Mouse (Mus musculus) heart, embryonic 13.5 days (tissue): ENCODE data around the gene Rnaseh2a. TPM values are rescaled to one million over a fixed set of nuclear protein-coding genes. Genes with fewer than 3 reads are reported as not detected.
A peak's percentile ranks its signal among the peaks of the same experiment; 100 is the strongest.

Experiments used
- ATAC-seq: fragments of 200-750 bp; cut with Nextera tagmentation; 2 replicates; pipeline ENCODE4 v1.8.0; 2017; ENCODE audit warnings: moderate TSS enrichment; ENCODE audit not compliant: insufficient number of reproducible peaks, low FRiP score, low TSS enrichment; ENCODE audit errors: extremely low read depth
- H3K27ac ChIP-seq: fragments of 300-500 bp; sonication (generic); replicated peaks from 2 replicates; pipeline ENCODE4 v1.5.1; 2015; ENCODE audit warnings: moderate library complexity, mild to moderate bottlenecking, inconsistent platforms
- H3K27me3 ChIP-seq: fragments of 300-500 bp; sonication (generic); replicated peaks from 2 replicates; pipeline ENCODE4 v1.6.1; 2015; ENCODE audit warnings: mild to moderate bottlenecking, inconsistent platforms
- H3K36me3 ChIP-seq: fragments of 300-500 bp; sonication (generic); 2 replicates; pipeline ENCODE4 v1.6.1; 2015; ENCODE audit warnings: mild to moderate bottlenecking, inconsistent platforms
- H3K4me1 ChIP-seq: fragments of 300-500 bp; sonication (generic); 2 replicates; pipeline ENCODE4 v1.6.1; 2015; ENCODE audit warnings: inconsistent platforms
- H3K4me2 ChIP-seq: fragments of 300-500 bp; sonication (generic); 2 replicates; pipeline ENCODE4 v1.6.1; 2015; ENCODE audit warnings: inconsistent platforms, mild to moderate bottlenecking, moderate library complexity
- H3K4me3 ChIP-seq: fragments of 300-500 bp; sonication (generic); 2 replicates; pipeline ENCODE4 v1.5.1; 2015; ENCODE audit warnings: moderate library complexity, mild to moderate bottlenecking, inconsistent platforms
- H3K9ac ChIP-seq: fragments of 300-500 bp; sonication (generic); 2 replicates; pipeline ENCODE4 v1.6.1; 2015; ENCODE audit warnings: inconsistent platforms, mild to moderate bottlenecking, moderate library complexity
- H3K9me3 ChIP-seq: fragments of 300-500 bp; sonication (generic); 2 replicates; pipeline ENCODE4 v1.6.1; 2016; ENCODE audit warnings: inconsistent platforms
- WGBS: fragments of 180-500 bp; shearing (Covaris S2); methylation state at CpG from one replicate; pipeline ENCODE4 v1.1.7; 2015; ENCODE audit warnings: mixed read lengths; 5-methylcytosine and 5-hydroxymethylcytosine counted together
- polyA plus RNA-seq: library from polyadenylated mRNA; unstranded; fragments of >200 nt; fragmentation: Nextera tagmentation; extraction: Ambion mirVana; gene quantifications from 2 replicates; pipeline ENCODE4 v1.2.1, GENCODE M21; 2015

Gene Rnaseh2a
- polyA plus RNA-seq, 1 experiment from 2014 or later: 82.8 TPM

DNA sequence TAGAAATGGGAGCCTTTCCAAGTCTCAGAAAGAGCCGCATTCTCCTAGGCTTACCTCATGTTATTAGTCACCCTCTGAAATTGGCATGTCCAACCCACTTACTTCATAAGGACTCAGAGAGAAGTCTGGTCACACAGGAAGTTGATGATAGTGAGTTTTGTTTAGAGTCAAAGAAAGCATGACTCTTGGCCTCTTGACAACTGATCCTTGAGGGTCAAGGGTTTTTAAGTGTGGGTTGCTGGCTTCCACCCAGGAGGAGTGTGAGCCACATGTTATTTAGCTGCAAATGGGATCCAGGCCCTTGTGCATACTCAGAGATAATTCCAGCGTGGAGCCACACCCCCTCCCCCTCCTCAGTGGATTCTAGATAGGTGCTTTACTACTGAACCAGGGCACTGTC is 48.0 kb downstream of the Rnaseh2a start:
- Histone ChIP-seq H3K27ac (no peak overlapping the region), H3K9ac (no peak overlapping the region), H3K4me1 (peaks cover 11% of the 10 kb centered on the region), H3K36me3 (no peaks in the 10 kb centered on the region), H3K27me3 (peaks cover 84% of the 10 kb centered on the region), H3K4me3 (no peak overlapping the region), H3K9me3 (no peaks in the 10 kb centered on the region), H3K4me2 (no peak overlapping the region)
- no peak for ATAC-seq
- 30% methylated on average over 2 of the region's 2 CpGs for WGBS

GRCm38 (mm10) chr8:84918646-84919045 is 50.9 kb downstream of the Rnaseh2a start:
- peaks cover 86% of the 10 kb centered on the region for H3K27me3 ChIP-seq
- 80% methylated on average over 15 of the region's 15 CpGs for WGBS
- ATAC-seq: no peak
- H3K27ac ChIP-seq: no peak overlapping the region
- no peaks in the 10 kb centered on the region for H3K36me3 ChIP-seq
- peaks cover 11% of the 10 kb centered on the region for H3K4me1 ChIP-seq
- no peak overlapping the region for H3K9ac ChIP-seq
- no peak overlapping the region for H3K4me3 ChIP-seq
- peaks cover 5% of the 10 kb centered on the region; the same call in 1 of the 2 replicates for H3K9me3 ChIP-seq
- no peak overlapping the region for H3K4me2 ChIP-seq

DNA sequence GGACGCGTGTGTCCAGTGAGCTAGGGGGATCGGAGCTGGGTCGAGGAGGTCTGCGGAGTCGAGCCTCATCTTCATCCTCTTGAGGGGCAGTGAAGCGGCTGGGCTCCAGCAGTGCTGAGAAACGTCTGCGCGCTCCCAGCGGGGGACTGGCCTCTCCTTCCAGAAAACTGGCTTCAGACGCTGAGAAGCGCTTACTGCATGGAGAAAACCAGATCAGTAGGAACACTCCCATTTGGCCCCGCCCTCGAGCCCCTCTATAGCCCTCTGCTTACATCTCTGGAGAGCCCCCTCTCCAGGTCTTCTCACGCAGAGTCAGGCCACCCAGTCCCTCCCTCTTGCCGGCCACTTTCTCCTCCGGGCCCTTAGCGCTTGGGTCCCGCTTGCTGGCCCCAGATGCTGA is 51.8 kb downstream of the Rnaseh2a start:
- H3K27me3 ChIP-seq: peaks cover 90% of the 10 kb centered on the region
- H3K36me3 ChIP-seq: no peaks in the 10 kb centered on the region
- no peak for ATAC-seq
- no peak overlapping the region for H3K4me3 ChIP-seq
- no peak overlapping the region for H3K4me2 ChIP-seq
- peaks cover 5% of the 10 kb centered on the region; the same call in 1 of the 2 replicates for H3K9me3 ChIP-seq
- H3K27ac ChIP-seq: no peak overlapping the region
- no peak overlapping the region for H3K9ac ChIP-seq
- H3K4me1 ChIP-seq: peaks cover 19% of the 10 kb centered on the region
- 22% methylated on average over 20 of the region's 20 CpGs for WGBS

- H3K36me3 ChIP-seq: no peaks in the 10 kb centered on the region
- no peak overlapping the region for H3K4me2 ChIP-seq
- no peak overlapping the region for H3K9ac ChIP-seq
- no peak overlapping the region for H3K4me3 ChIP-seq
- peaks cover 5% of the 10 kb centered on the region; the same call in 1 of the 2 replicates for H3K9me3 ChIP-seq
- H3K27me3 ChIP-seq: peaks cover 98% of the 10 kb centered on the region
- peaks cover 17% of the 10 kb centered on the region for H3K4me1 ChIP-seq
- ATAC-seq: no peak
- WGBS: 84% methylated on average over 8 of the region's 8 CpGs
- no peak overlapping the region for H3K27ac ChIP-seq
These were observed 54.3 kb downstream of the Rnaseh2a start for GRCm38 (mm10) chr8:84915269-84915668.

GRCm38 (mm10) chr8:84913960-84914359 is 55.6 kb downstream of the Rnaseh2a start:
- peaks cover 18% of the 10 kb centered on the region for H3K4me1 ChIP-seq
- H3K27ac ChIP-seq: no peak overlapping the region
- no peak overlapping the region for H3K9ac ChIP-seq
- H3K4me2 ChIP-seq: peak overlapping the region; percentile 94
- peaks cover 5% of the 10 kb centered on the region; the same call in 1 of the 2 replicates for H3K9me3 ChIP-seq
- peaks cover 99% of the 10 kb centered on the region for H3K27me3 ChIP-seq
- WGBS: 40% methylated on average over 4 of the region's 4 CpGs
- ATAC-seq: peak; percentile 23; the same call in 1 of the 2 replicates
- H3K36me3 ChIP-seq: no peaks in the 10 kb centered on the region
- peak overlapping the region; percentile 55; the same call in 1 of the 2 replicates for H3K4me3 ChIP-seq

DNA sequence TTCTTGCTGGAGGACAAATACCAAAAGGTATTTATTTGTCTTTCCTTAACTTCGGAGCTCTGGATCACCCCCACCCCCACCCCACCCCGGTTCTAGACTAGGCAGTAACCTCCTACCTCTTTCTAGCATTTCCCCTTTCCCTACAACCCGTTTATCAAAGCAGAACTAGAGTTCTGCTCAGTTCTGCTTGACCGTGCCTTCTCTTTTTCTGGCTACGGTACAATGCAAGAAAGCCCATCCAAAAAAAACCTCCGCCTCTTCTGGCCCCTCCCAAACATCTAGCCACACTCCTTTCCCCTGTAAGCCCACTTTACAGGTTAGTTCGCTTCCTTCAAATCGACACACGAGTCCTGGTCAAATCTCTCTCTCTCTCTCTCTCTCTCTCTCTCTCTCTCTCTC is 56.1 kb downstream of the Rnaseh2a start:
- H3K4me1 ChIP-seq: peaks cover 21% of the 10 kb centered on the region
- H3K27ac ChIP-seq: no peak overlapping the region
- no peaks in the 10 kb centered on the region for H3K36me3 ChIP-seq
- peak overlapping the region; percentile 74 for H3K9ac ChIP-seq
- H3K27me3 ChIP-seq: peaks cover 97% of the 10 kb centered on the region
- H3K4me3 ChIP-seq: peak overlapping the region; percentile 55
- H3K9me3 ChIP-seq: peaks cover 5% of the 10 kb centered on the region; the same call in 1 of the 2 replicates
- H3K4me2 ChIP-seq: peak overlapping the region; percentile 94
- ATAC-seq: no peak
- WGBS: 13% methylated on average over 9 of the region's 9 CpGs

DNA sequence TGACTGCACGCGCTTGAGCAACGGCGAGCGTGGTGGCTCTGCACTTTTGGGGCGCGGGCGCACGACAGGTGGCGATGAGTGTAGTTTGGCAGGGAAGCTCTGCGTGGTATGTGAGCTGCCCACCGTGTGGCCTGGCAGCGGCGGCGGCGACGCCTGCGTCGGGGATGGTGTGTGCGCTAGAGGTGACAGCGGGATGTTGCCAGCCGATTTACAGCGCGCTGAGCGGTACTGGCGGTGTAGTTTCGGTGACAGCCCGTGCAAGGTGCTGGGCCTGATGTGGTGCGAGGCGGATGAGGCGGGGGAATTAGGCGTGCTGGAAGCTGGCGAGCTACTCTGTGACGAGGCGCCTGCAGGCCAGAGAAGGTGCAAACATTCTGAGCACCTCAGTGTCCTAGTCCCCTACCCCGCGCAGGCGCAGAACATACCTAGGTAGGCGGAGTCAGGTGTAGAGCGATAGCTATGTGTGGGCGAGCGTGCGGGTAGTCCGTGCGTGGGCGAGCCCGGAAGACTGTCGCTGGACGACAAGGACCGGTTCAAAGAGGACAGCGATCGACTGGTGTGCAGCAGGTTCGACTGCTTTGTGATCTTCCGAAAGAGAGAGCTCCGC is 56.6 kb downstream of the Rnaseh2a start:
- peak overlapping the region; percentile 94 for H3K4me2 ChIP-seq
- peak; percentile 53 for ATAC-seq
- no peak overlapping the region for H3K27ac ChIP-seq

DNA sequence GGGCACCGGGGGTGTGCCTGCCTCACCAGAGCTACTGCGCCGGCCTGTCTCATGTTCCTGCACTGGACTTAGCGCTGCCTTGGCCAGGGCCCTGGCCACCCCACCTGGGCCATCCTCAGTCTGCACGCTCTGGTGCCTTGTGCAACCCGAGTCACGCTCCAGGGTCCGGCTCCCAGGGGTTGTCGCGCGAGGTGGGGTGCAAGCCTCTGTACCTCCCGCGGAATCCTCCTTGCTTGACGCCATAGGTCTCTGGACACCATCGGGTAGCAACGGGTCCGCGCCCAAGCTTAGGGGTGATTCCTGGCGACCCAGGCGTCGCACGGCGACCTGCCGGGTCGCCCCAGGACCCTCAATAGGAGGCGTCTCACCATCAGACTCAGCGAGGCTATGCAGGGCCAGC is 57.2 kb downstream of the Rnaseh2a start:
- peak overlapping the region; percentile 94 for H3K4me2 ChIP-seq
- 17% methylated on average over 27 of the region's 27 CpGs for WGBS
- no peaks in the 10 kb centered on the region for H3K36me3 ChIP-seq
- no peak overlapping the region for H3K27ac ChIP-seq
- H3K4me1 ChIP-seq: peaks cover 18% of the 10 kb centered on the region
- peak overlapping the region; percentile 55 for H3K4me3 ChIP-seq
- peaks cover 86% of the 10 kb centered on the region for H3K27me3 ChIP-seq
- no peak for ATAC-seq
- H3K9ac ChIP-seq: peak overlapping the region; percentile 74; the same call in 1 of the 2 replicates
- peaks cover 5% of the 10 kb centered on the region; the same call in 1 of the 2 replicates for H3K9me3 ChIP-seq

More for the DNA sequence above, 56.6 kb downstream of the Rnaseh2a start:
- Histone ChIP-seq H3K9ac (peak overlapping the region; percentile 74), H3K27me3 (peaks cover 92% of the 10 kb centered on the region), H3K9me3 (peaks cover 5% of the 10 kb centered on the region; the same call in 1 of the 2 replicates), H3K4me1 (peaks cover 21% of the 10 kb centered on the region), H3K36me3 (no peaks in the 10 kb centered on the region), H3K4me3 (peak overlapping the region; percentile 55)
- WGBS: under 1% methylated on average over 55 of the region's 55 CpGs

DNA sequence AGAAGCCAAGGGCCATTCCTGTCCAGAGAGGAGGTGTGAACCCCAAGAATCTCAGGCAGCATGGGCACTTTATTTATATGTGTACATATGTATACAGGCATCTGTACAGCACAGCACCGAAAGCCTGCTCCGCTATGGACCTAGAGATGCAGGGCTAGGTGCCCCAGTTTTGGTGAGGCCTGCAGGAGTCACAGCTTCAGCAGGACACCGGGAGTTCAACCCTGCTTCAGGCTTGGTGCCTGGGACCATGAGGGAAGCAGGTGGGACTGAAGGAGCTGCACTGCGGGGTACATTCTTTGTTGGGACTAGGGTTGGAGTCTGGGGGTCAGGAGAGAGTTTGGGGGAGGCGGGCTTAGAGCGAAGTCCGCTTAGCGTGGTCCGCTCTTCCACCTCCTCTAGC is 57.7 kb downstream of the Rnaseh2a start:
- WGBS: 79% methylated on average over 9 of the region's 9 CpGs
- peaks cover 81% of the 10 kb centered on the region for H3K27me3 ChIP-seq
- no peak for ATAC-seq
- H3K9ac ChIP-seq: no peak overlapping the region
- H3K27ac ChIP-seq: no peak overlapping the region
- H3K4me1 ChIP-seq: peaks cover 18% of the 10 kb centered on the region
- 0 out of 2 replicates have a peak overlapping the region, but pooled peaks have one; percentile 94 for H3K4me2 ChIP-seq
- H3K36me3 ChIP-seq: no peaks in the 10 kb centered on the region
- H3K4me3 ChIP-seq: no peak overlapping the region
- peaks cover 5% of the 10 kb centered on the region; the same call in 1 of the 2 replicates for H3K9me3 ChIP-seq

- no peak overlapping the region for H3K4me3 ChIP-seq
- 78% methylated on average over 6 of the region's 6 CpGs for WGBS
- H3K36me3 ChIP-seq: no peaks in the 10 kb centered on the region
- no peak overlapping the region for H3K4me2 ChIP-seq
- H3K9me3 ChIP-seq: peaks cover 5% of the 10 kb centered on the region; the same call in 1 of the 2 replicates
- no peak for ATAC-seq
- peaks cover 68% of the 10 kb centered on the region for H3K27me3 ChIP-seq
- no peak overlapping the region for H3K27ac ChIP-seq
- H3K9ac ChIP-seq: no peak overlapping the region
- peaks cover 18% of the 10 kb centered on the region for H3K4me1 ChIP-seq
These were observed 59.0 kb downstream of the Rnaseh2a start for GRCm38 (mm10) chr8:84910551-84910950.

DNA sequence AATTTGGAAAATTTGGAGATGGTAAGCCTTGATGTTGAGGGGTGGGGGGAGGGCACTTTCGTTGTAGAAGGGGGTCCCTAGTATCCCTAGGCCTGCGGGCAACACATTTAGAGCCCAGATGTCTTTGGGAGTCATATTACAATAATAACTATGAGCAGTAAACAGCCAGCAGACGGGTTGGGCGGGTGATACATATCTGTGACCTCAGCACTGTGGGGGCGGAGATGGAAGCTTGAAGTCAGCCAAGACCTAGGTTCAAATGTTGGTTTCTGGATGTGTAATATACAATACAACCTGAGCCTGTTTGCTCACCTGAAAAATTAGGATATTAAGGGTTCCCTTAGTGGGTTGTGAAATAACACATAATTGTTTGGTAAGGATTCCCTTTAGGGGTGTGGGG is 59.6 kb downstream of the Rnaseh2a start:
- Histone ChIP-seq H3K27me3 (peaks cover 62% of the 10 kb centered on the region), H3K4me1 (peaks cover 18% of the 10 kb centered on the region), H3K9ac (no peak overlapping the region), H3K4me3 (peak overlapping the region; percentile 59; the same call in 1 of the 2 replicates), H3K36me3 (no peaks in the 10 kb centered on the region), H3K4me2 (peak overlapping the region; percentile 91; the same call in 1 of the 2 replicates), H3K9me3 (peaks cover 5% of the 10 kb centered on the region; the same call in 1 of the 2 replicates), H3K27ac (no peak overlapping the region)
- ATAC-seq: no peak
- 74% methylated on average over 5 of the region's 5 CpGs for WGBS
